Mouse (Mus musculus): ENCODE data around the gene Pou3f4.
"Not testable (repeated sequence)": the region's sequence is repeated elsewhere in the genome, so short reads cannot be mapped to it uniquely, and the experiment has no call there.

Pou3f4 gene

DNA sequence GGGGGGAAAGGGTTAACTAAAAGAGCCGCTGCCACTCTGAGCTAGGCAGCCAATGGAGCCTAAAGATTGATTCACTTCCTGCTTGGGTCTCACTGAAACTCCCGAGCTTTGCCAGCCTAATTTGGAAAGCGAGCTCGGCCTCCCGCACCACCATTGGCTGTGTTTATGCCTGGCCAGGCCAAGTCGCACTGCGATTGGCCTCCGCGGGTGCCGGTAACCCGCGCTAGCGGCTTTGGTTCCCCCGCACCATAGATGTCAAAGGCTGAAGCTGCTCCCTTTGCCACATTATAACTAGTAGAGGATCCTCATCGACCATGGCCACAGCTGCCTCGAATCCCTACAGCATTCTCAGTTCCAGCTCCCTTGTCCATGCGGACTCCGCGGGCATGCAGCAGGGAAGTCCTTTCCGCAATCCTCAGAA, at the start of gene Pou3f4:
Gene Pou3f4, plus strand, starts transcription at position 130 of the 421 bp plus-strand sequence.
- DNase-seq = peak; percentile 57 to 65

DNA sequence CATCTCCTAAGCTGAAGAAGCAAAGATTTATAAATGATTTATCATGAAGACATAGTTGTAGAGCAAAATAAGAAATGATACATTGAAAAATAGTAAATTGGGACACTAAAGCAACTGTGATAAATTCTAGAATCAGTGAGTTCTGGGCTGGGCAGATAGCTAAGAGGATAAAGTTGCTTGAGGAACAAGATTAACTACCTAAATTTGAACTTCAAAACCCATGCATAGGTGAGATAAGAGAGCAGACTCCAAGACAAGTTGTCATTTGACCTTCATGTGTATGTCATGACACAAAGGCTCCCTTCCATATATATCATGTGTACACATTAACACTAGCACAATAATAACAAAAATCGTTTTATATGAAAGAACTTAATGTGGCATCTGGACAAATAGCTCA, 48.1 kb upstream of the Pou3f4 start:
- DNase-seq = no peak

DNA sequence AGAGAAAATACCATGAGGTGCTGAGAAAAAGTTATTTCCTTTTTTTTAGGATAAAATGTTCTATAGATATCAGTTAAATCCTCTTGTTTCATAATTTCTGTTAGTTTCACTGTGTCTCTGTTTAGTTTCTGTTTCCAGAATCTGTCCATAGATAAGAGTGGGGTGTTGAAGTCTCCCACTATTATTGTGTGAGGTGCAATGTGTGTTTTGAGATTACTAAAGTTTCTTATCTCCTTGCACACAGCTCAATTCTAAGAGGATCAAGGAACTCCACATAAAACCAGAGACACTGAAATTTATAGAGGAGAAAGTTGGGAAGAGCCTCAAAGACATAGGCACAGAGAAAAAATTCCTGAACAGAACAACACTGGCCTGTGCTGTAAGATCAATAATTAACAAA, 39.3 kb upstream of the Pou3f4 start:
- DNase-seq = not testable (repeated sequence)

DNA sequence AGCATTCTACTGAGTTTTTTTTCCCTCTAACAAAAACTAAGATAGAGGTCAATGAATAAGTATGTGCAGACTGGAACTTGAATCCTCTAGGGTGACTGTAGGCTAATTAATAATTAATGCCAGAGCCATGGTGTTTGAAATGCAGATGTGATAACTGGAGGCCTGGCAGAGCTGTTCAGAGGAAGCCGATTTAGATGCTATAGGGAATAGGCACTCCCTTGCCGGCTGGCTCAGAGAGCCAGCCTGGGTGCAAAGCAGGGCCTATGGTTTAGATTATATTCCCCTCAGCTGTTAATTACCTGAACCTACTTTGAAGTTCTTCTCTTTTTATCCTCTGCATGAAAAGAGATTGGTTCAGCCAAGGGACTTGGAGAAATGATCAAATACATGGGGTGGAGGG, 11.6 kb upstream of the Pou3f4 start:
- no peak for DNase-seq

DNA sequence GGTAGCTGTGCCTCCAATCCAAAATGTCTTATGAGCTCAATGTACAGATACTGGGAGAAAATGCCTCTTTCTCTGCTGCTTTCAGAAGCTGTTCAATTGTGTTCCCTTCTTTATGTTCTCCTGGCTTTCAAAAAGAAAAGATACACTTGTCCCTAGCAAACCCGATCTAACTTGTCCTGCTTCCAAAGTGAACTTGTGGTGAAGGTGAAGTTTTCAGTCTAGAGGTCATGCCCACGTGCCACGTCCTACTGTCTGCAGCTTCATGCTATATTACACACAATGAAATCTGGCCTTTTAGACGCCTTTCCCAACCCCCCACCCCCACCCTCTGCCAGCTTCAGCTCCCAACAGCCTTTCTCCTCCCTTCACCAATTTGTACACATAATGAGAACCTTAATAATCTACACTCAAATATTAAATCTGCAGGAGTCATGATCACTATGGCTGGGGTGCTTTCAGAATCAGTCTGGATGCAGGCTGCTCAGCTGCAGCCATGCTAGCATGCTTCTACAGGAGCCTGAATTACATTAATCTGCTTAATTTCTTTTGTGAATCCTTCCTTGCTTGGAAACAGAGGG, 4.0 kb upstream of the Pou3f4 start:
- no peak for DNase-seq

DNA sequence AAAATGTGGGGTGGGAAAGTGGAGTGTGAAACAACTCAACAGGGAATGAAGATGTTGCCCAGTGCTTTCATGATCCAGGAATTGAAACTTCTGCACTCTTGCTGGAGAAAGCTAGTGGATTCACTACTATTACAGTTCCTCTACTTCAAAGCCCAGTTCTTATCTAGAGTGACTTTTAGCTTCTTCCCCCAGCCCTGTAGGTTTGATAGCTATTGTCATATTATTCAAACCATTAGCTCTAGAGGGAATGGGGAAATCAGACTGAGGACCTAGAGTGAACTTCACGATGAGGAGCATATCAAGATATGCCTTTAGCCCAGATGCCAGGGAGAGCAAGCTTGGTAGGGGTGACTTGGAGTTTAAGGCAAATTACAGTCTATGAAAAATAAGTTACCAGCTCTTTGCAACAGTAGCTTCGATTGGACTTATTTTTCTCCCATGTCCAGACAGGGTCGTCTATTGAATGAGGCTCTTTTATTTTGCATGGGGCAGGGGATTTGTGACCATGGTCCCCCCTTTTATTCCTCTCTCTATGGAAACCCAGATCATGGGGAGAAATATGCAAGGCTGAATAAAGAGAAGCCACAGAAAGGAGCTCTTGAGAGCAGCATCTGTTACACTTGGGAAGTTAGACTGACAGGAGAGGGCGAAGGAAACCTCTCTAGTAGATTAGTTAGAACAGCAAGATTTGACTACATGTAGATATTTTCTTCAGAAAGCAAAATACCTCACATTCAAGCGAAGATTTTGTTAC, 3.1 kb upstream of the Pou3f4 start:
- DNase-seq = no peak

DNA sequence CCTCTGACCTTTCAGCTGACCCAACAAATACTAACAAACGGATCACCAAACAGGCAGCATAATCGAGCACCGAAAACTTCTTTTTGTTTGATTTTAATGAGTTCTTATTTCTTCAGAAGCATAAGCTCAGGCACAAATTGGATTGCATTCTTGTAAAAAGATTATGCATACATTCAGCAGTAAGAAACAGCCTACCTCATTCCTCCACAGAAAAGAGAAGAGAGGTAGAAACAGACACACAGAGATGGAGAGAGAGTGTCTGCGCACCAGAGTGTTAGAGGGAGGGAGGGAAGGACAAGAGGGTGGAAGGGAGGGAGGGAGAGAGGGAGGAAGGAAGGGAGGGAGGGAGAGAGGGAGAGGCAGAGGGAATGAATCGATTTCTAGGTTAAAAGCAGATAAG, 2.0 kb upstream of the Pou3f4 start:
- no peak for DNase-seq

DNA sequence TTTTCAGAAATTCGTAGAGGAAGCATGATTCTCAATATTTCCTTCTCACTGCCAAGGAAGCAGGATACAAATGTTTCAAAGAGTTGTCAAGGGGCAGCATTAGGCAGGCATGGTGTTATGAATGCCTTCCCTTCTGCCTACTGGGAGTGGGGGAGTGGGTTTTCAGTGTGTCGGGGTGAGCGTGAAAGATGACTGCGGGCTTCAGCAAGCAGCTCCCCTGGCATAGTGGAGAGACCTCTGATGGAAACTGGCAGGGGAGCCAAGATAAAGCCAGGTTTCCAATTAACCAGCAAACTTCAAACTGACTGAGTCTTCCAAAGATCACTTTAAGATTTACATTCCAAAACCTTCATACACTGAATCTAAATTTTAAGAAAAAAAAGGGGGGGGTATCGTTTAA, 679 bp upstream of the Pou3f4 start:
- DNase-seq = no peak

DNA sequence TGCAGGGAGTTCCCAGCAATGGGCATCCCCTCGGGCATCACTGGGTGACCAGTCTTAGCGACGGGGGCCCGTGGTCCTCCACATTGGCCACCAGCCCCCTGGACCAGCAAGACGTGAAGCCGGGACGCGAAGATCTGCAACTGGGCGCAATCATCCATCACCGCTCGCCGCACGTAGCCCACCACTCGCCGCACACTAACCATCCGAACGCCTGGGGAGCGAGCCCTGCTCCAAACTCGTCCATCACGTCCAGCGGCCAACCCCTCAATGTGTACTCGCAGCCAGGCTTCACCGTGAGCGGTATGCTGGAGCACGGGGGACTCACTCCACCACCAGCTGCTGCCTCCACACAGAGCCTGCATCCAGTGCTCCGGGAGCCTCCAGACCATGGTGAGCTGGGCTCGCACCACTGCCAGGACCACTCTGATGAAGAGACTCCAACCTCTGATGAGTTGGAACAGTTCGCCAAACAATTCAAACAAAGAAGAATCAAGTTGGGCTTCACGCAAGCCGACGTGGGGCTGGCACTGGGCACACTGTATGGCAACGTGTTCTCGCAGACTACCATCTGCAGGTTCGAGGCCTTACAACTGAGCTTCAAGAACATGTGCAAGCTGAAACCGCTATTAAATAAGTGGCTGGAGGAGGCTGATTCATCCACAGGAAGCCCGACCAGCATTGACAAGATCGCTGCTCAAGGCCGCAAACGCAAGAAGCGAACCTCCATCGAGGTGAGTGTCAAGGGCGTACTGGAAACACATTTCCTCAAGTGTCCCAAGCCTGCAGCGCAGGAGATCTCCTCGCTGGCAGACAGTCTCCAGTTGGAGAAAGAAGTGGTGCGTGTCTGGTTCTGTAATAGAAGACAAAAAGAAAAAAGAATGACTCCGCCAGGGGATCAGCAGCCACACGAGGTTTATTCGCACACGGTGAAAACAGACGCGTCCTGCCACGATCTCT, 790 bp downstream of the Pou3f4 start:
- DNase-seq = peak in 1 of 2 experiments; percentile 9

DNA sequence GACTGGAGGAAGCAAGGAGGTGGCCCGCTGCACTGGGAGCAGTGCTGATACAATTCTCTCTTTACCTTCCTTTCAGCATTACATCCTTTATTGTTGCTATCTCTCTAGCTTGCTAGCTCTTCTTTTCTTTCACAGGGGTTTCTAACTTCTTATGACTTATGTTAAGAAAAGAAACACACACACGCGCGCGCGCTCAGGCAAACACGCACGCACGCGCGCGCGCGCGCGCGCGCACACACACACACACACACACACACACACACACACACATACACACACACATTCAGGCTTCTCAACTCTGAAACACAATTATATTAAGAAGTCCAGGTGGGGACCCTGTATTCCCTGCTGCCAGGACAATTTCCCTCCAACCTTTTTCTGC, 1.5 kb downstream of the Pou3f4 start:
- no peak for DNase-seq

DNA sequence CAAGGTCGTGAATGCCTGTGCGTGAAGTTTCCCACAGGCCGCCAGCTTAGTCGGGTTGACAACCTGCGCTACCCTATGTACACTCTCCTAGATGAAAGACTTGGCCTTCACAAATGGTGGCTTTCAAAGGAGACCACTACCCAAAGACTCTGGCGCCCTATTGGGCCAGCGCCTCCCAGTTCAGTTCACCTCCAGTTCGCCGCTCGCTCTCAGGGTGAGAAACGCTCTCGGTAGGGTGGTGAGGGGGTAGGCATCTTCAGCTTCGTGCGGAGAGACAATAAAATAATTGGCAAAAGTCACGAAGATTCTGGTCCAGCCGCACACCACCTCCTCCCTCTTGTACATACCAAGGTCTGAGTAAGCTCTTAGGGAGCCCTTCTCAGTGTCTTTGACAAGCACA, 2.5 kb downstream of the Pou3f4 start:
- DNase-seq = peak; percentile 2

DNA sequence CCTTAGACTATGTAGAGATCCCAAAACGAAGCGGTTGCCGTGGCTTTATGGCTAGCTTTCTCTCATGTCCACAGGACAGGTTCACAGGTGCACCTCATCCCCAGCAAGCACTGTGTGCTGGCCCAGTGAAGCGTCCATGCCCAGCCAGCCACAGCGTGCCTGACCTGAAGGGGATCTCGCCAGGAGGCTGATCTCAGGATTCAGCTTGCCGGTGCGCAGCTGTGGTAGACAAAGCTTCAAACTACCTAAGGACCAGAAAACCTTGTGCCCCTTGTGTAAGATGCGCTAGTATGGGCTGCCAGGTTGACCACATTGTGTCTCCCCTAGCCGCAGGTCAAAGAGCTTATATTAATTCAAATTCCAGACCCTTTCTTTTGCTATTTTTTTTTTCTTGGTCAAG, 3.1 kb downstream of the Pou3f4 start:
- DNase-seq = peak; percentile 2 to 3

DNA sequence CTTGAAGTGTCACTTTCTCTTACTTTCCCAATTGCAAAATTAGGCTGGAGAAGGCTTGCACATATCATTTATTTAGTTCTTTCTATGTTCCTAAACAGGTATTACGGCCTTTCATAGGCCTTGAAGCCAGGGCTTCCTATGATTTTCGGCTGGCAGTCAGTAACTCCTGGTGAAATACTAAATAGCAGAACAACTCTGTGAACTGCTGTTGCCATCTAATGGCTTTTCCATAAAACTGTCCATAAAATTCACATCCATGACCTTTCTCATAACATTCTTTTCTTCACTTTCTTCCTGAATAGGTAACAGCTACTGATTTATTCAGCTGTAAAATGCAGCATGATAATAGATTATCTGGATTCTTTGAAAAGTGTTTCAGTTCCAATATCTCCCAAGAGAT, 23.4 kb downstream of the Pou3f4 start:
- DNase-seq = no peak

DNA sequence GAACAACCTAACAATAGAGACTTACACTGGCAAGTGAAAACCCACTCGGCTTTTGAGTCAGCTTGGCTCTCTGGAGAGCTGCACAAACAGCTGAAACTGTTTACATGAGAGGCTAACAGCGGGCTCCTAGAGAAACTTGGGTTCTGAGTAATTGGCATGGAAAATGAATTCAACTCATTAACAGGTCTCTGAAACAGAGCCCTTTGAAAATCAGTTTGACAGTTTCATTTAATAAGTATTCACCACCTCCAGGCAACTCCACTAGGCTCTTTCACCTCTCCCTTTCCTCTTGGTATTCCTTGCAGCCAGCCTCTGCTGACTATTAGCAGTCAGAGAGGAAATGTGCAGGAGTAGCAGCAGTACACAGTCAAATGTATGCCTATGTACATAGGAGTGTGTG, 37.2 kb downstream of the Pou3f4 start:
- no peak for DNase-seq
